24 mouse cellular contexts compared by ENCODE assay signal in genomic region chr10:79773208-79773607, GRCm38 (mm10). TPM values are rescaled to one million over a fixed set of nuclear protein-coding genes. Genes with fewer than 3 reads are reported as not detected.
"Had no signal": no experiment of that assay in that cellular context is flagged by ENCODE, and none has a peak within 500 bp of the region (broad histone marks: within the 10 kb centered on the region; RNA-seq: fewer than 3 reads in every experiment).

No protein-coding gene starts in this region.

- ATAC-seq: lung, postnatal 0 days; midbrain, embryonic 13.5 days; midbrain, embryonic 15.5 days had no signal

- DNase-seq: lung, adult 2 months; lung, postnatal 14 days; lung, postnatal 36 days; right cerebral cortex, postnatal 14 days; thymus, adult 18-20 months; thymus, postnatal 14 days; thymus, postnatal 4 days had no signal

- H3K36me3 ChIP-seq: lung, embryonic 15.5 days; midbrain, embryonic 13.5 days; midbrain, embryonic 15.5 days; neural tube, embryonic 12.5 days; stomach, embryonic 15.5 days had no signal

- H3K9ac ChIP-seq: lung, embryonic 15.5 days; midbrain, embryonic 13.5 days; midbrain, embryonic 15.5 days; neural tube, embryonic 12.5 days; stomach, embryonic 15.5 days had no signal

- H3K27me3 ChIP-seq: lung, embryonic 15.5 days; stomach, embryonic 15.5 days had no signal

- H3K27ac ChIP-seq: lung, embryonic 15.5 days; macrophage; midbrain, embryonic 13.5 days; midbrain, embryonic 15.5 days; neural tube, embryonic 12.5 days; stomach, embryonic 15.5 days; stomach, postnatal 0 days had no signal

- H3K4me3 ChIP-seq: lung, embryonic 15.5 days; megakaryocyte, embryonic 14.5 days; midbrain, embryonic 13.5 days; midbrain, embryonic 15.5 days; neural tube, embryonic 12.5 days; stomach, embryonic 15.5 days had no signal

- H3K9me3 ChIP-seq: lung, embryonic 15.5 days; midbrain, embryonic 15.5 days; stomach, embryonic 15.5 days had no signal

- H3K4me2 ChIP-seq: lung, embryonic 15.5 days; midbrain, embryonic 11.5 days; midbrain, embryonic 13.5 days; midbrain, embryonic 15.5 days; neural tube, embryonic 12.5 days; stomach, embryonic 15.5 days had no signal

RNA-seq across cellular contexts. Expression of gene Prss57, which starts 17.6 kb away (rescaled TPM):
- total RNA-seq: midbrain, postnatal 0 days; monocyte, adult 5-6 weeks had no signal
- polyA plus RNA-seq: macrophage; midbrain, embryonic 13.5 days; midbrain, embryonic 15.5 days; neural tube, embryonic 14.5 days had no signal

RNA-seq across cellular contexts. Expression of gene Fgf22, which starts 18.3 kb away (rescaled TPM):
- total RNA-seq: megakaryocyte progenitor cell, adult 5-6 weeks; monocyte, adult 5-6 weeks; neutrophil, adult 5-6 weeks had no signal
- polyA plus RNA-seq: liver, embryonic 16.5 days; macrophage; spleen, adult 2 months had no signal
